Mouse (Mus musculus) hindbrain, embryonic 14.5 days (tissue): Measurements from ENCODE around the gene Ldhb. TPM values are rescaled to one million over a fixed set of nuclear protein-coding genes. Genes with fewer than 3 reads are reported as not detected.
"Not testable (repeated sequence)": the region's sequence is repeated elsewhere in the genome, so short reads cannot be mapped to it uniquely, and the experiment has no call there.

Source experiments
- ATAC-seq: fragments of 200-750 bp; cut with Nextera tagmentation; 2 replicates; pipeline ENCODE4 v1.8.0; 2017; ENCODE audit warnings: moderate number of reproducible peaks, mild to moderate bottlenecking, moderate TSS enrichment, moderate library complexity; ENCODE audit not compliant: low FRiP score
- DNase-seq: peaks from one replicate; pipeline ENCODE4 v3.0.0-alpha.2; 2015; ENCODE audit warnings: low spot score
- H3K27ac ChIP-seq: fragments of 300-500 bp; sonication (generic); 2 replicates; pipeline ENCODE4 v1.5.1; 2014; ENCODE audit warnings: mild to moderate bottlenecking, moderate library complexity
- H3K27me3 ChIP-seq: fragments of 300-500 bp; sonication (generic); 2 replicates; pipeline ENCODE4 v1.6.1; 2014; ENCODE audit warnings: mild to moderate bottlenecking, low read length, mixed read lengths; ENCODE audit not compliant: control insufficient read depth, insufficient read depth
- H3K36me3 ChIP-seq: fragments of 300-500 bp; sonication (generic); replicated peaks from 2 replicates; pipeline ENCODE4 v1.6.1; 2014; ENCODE audit not compliant: control insufficient read depth, insufficient read depth
- H3K4me1 ChIP-seq: fragments of 300-500 bp; sonication (generic); replicated peaks from 2 replicates; pipeline ENCODE4 v1.6.1; 2014; ENCODE audit warnings: antibody characterized with exemption, low read length, mixed read lengths; ENCODE audit not compliant: control insufficient read depth, insufficient read depth
- H3K4me2 ChIP-seq: fragments of 300-500 bp; sonication (generic); replicated peaks from 2 replicates; pipeline ENCODE4 v1.6.1; 2014; ENCODE audit warnings: mild to moderate bottlenecking, moderate library complexity
- H3K4me3 ChIP-seq: fragments of 300-500 bp; sonication (generic); replicated peaks from 2 replicates; pipeline ENCODE4 v1.5.1; 2014; ENCODE audit warnings: mild to moderate bottlenecking, low read length
- H3K9ac ChIP-seq: fragments of 300-500 bp; sonication (generic); 2 replicates; pipeline ENCODE4 v1.6.1; 2014
- H3K9me3 ChIP-seq: fragments of 300-500 bp; sonication (generic); 2 replicates; pipeline ENCODE4 v1.6.1; 2016; ENCODE audit warnings: low read length; ENCODE audit not compliant: control insufficient read depth
- WGBS: fragments of 180-500 bp; shearing (Covaris S2); extraction: QIAGEN DNeasy Blood & Tissue Kit; methylation state at CpG from one replicate; pipeline ENCODE4 v1.1.7; 2014; 5-methylcytosine and 5-hydroxymethylcytosine counted together
- polyA plus RNA-seq: library from polyadenylated mRNA; unstranded; fragments of >200 nt; fragmentation: Nextera tagmentation; extraction: Ambion mirVana; gene quantifications from 2 replicates; pipeline ENCODE4 v1.2.1, GENCODE M21; 2014

Ldhb gene
- polyA plus RNA-seq, 1 experiment from 2014 or later = 499 TPM

DNA sequence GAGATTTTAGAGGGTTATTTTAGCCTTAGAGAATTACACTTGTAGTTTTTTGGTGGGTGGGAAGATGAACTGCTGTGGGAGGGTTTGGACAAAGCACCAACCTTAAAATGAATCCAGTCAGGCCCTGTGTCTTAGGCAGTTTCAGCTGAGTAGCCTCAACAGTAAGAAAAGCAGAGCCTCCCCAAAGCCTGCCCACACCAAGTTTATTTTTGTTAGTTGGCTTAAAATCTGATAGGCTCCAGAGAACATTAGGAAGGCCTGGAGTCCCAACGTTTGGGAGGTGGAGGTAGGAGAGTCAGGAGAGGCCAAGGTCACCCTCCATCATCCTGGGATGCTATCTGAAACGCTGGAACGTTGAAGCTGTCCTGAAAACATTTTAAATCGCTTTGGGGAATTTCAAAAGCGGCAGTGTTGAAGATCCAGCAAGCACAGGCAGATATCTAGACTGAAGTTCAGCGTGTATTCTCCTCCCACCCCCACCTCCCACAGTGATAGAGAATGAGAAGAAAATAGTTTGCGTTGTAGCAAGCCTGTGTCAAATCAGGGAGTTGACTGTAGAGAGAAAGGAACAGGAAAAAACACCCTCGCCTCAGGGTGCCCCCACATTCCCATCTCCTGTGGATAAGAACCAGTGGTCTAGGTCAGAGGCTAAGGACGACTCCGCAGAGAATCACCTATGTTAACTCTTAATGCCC, 1.3 kb downstream of the Ldhb start:
- no peak overlapping the region for H3K27ac ChIP-seq
- DNase-seq = no peak
- ATAC-seq = no peak
- peak overlapping the region; percentile 93 for H3K4me2 ChIP-seq
- 8% methylated on average over 10 of the region's 10 CpGs for WGBS
- peaks cover 14% of the 10 kb centered on the region for H3K36me3 ChIP-seq
- H3K27me3 ChIP-seq = 0 out of 2 replicates have a peak, but pooled peaks cover 14% of the 10 kb centered on the region
- peak overlapping the region; percentile 59 for H3K4me3 ChIP-seq
- peak overlapping the region; percentile 74 for H3K9ac ChIP-seq
- H3K4me1 ChIP-seq = peaks cover 20% of the 10 kb centered on the region
- H3K9me3 ChIP-seq = no peaks in the 10 kb centered on the region

DNA sequence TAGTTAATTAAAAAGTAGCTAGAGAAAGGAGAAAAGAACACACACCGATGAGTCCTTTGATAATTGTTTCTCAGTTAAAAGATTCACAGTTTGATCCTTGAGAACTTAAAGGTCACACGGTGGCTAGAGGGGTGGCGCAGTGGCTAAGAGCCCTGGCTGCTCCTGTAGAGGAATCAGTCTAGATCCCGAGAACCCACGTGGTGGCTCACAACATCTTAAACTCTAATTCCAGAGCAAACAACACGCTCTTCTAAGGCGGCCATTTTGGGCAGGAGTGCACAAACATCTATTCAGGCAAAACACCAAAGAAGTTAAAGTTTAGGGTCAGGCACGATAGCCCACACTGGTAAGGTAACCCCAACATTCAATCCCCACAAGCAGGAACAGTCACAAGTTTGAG, 4.2 kb downstream of the Ldhb start:
- WGBS = 79% methylated on average over 8 of the region's 8 CpGs
- no peaks in the 10 kb centered on the region for H3K9me3 ChIP-seq
- H3K9ac ChIP-seq = no peak overlapping the region
- DNase-seq (no peak), ATAC-seq (no peak)
- H3K27me3 ChIP-seq = no peaks in the 10 kb centered on the region
- H3K36me3 ChIP-seq = peaks cover 37% of the 10 kb centered on the region
- H3K4me3 ChIP-seq = no peak overlapping the region
- 0 out of 2 replicates have a peak overlapping the region, but pooled peaks have one; percentile 10 for H3K4me2 ChIP-seq
- H3K4me1 ChIP-seq = peaks cover 20% of the 10 kb centered on the region
- H3K27ac ChIP-seq = no peak overlapping the region

DNA sequence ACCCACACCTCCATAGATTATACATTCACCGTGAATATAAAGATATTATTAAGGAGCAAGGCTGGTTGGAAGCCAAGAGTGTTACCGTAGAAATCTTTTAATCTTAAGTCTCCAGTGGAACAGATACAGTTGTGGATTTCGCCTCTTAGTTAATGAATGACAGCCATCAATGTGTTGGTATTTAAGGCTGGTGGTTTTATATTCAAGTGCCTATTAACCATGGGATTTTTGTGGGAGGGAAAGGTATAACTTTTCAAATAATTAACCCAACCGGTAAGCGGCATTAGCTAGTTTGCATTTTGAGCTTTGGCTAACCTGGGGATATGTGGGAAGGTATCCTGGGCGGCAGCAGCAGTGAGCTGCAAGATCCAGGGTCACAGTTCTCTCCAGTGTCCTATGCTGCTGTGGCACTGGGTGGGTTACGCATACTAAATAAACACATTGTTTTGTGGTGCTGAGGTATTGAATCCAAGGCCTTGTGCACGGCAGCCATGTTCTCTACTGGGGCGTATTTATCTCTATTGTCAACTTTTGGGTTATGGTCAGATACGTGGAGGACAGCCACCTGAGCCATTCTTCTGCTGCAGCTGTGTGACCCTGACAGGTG, 5.1 kb downstream of the Ldhb start:
- DNase-seq (no peak), ATAC-seq (no peak)
- no peaks in the 10 kb centered on the region for H3K9me3 ChIP-seq
- 88% methylated on average over 10 of the region's 10 CpGs for WGBS
- H3K4me1 ChIP-seq = peaks cover 15% of the 10 kb centered on the region
- H3K9ac ChIP-seq = no peak overlapping the region
- H3K27me3 ChIP-seq = no peaks in the 10 kb centered on the region
- H3K27ac ChIP-seq = no peak overlapping the region
- H3K36me3 ChIP-seq = peaks cover 47% of the 10 kb centered on the region
- H3K4me2 ChIP-seq = no peak overlapping the region
- no peak overlapping the region for H3K4me3 ChIP-seq

DNA sequence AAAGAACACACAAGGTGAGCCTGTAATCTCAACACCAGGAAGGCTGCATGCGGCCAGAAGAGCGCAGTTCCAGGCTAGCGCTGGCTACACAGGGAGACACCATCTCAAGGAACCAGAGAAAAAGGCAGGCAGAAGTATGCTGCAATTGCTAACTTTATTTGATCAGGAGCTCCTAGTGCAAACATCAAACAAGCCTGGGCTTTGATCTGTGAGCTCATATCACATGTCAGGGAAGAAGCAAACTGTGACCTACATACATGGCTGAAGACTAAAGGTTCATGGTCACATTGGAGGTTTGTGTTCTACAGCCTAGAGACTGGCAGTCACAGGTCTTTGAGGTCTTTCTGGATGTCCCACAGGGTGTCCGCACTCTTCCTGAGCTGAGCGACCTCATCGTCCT, 17.6 kb downstream of the Ldhb start:
- H3K27me3 ChIP-seq, ATAC-seq, H3K4me1 ChIP-seq, DNase-seq, H3K9me3 ChIP-seq, H3K9ac ChIP-seq, H3K4me3 ChIP-seq, H3K4me2 ChIP-seq, H3K27ac ChIP-seq: not testable (repeated sequence)
- WGBS = 94% methylated on average over 6 of the region's 6 CpGs
- H3K36me3 ChIP-seq = peaks cover 84% of the 10 kb centered on the region

DNA sequence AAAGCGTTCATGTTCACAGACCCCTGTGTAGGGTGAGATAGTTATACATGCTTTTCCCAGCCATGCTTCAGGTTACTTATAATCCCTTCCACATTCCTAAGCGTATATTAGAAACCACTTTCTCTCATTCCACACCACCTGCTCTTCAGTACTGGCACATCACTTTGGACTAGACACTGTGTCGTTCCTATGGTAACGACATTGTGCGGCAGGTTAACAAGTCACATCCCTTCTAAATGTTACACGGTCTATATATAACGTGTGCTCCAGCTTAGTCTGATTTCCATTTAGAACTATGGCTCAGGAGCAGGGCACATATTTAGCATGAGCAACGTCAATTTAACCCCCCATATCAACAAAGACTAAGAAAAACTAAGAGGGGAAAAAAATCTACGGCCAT, 20.1 kb downstream of the Ldhb start:
- no peak overlapping the region for H3K27ac ChIP-seq
- WGBS = 89% methylated on average over 9 of the region's 9 CpGs
- no peaks in the 10 kb centered on the region for H3K27me3 ChIP-seq
- no peak overlapping the region for H3K9ac ChIP-seq
- no peak for DNase-seq
- H3K36me3 ChIP-seq = peaks cover 69% of the 10 kb centered on the region
- H3K4me3 ChIP-seq = no peak overlapping the region
- H3K4me2 ChIP-seq = no peak overlapping the region
- no peaks in the 10 kb centered on the region for H3K4me1 ChIP-seq
- H3K9me3 ChIP-seq = peaks cover 10% of the 10 kb centered on the region; the same call in 1 of the 2 replicates
- no peak for ATAC-seq

DNA sequence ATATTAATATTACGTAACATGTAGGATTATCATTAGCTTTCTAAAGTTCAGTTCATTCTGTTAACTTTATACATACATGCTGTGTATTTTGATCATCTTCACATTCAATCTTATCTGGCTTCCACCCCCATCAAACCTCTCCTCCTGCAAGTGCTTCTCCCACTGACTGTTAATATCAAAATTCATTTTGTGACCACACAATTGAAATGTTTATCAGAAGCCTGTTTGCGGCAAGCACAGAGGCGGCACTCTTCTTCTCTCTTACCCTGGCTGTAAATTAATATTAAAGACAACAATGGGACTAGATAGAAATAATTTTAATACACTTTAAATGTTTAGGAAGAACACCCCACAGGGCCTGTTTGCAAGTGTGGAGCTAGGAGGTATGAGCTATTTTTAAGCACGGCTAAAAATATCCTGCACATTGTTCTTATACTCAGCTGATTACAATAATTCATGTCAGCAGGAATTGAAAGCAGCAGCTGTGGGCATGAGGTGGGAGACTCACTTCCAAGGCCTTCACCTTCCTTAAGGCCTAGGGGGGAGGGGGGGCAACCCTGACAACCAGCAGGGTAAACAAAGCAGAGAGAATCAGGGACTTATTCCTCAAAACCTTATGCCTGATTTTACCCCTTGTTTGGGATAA, 22.2 kb downstream of the Ldhb start:
- Histone ChIP-seq H3K36me3 (peaks cover 50% of the 10 kb centered on the region), H3K4me1 (no peaks in the 10 kb centered on the region), H3K27me3 (no peaks in the 10 kb centered on the region), H3K4me2 (no peak overlapping the region), H3K27ac (no peak overlapping the region), H3K9me3 (peaks cover 10% of the 10 kb centered on the region; the same call in 1 of the 2 replicates), H3K4me3 (no peak overlapping the region), H3K9ac (no peak overlapping the region)
- ATAC-seq (no peak), DNase-seq (no peak)
- 89% methylated on average over 4 of the region's 4 CpGs for WGBS

DNA sequence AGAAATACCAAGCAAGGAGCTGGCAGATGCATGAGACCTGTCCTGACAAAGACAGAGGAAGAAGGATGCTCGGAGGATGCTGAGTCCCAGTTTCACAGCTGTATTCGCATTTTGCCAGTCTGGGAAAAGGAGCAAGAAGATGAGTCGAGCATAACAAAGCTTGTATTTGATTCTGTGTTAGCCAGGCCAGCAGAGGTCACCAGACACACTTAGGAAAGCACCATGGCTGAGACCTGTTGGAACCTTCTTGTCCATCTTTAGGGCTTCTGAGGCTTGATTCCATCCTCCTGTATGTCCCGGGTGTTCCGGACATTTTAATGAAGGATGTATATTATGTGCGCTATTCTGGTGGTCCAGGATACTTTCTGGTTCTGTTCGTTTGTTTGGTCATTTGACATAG, 30.5 kb downstream of the Ldhb start:
- Histone ChIP-seq H3K36me3 (no peaks in the 10 kb centered on the region), H3K4me2 (no peak overlapping the region), H3K9ac (no peak overlapping the region), H3K4me3 (no peak overlapping the region), H3K27ac (no peak overlapping the region), H3K27me3 (no peaks in the 10 kb centered on the region), H3K9me3 (no peaks in the 10 kb centered on the region), H3K4me1 (no peaks in the 10 kb centered on the region)
- no peak for ATAC-seq
- DNase-seq = no peak
- 83% methylated on average over 7 of the region's 7 CpGs for WGBS

DNA sequence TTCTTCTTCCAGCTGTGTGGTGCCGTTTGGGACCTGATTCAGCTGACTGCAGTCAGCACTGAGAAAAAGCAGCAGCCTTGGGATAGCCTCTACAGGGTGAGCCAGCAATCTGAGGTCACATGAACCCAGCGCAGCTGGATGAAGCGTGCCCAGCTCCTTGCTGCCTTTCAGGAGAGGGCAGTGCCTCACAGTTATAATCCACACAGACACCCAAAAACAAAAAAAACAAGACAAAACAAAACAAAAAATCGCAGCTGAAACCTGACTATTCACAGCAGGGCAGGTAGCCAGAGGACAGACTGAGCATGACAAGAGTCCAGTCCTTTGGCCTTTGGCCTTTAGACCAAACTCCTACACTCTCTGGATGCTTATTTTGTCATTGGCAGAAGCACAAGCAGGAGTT, 35.0 kb downstream of the Ldhb start, which contains the start of gene Gys2:
TSS of gene Gys2 (minus strand) at position 309 of the 403 bp plus-strand sequence.
- no peaks in the 10 kb centered on the region for H3K27me3 ChIP-seq
- no peak within 1 kb of the TSS for H3K4me2 ChIP-seq
- H3K9ac ChIP-seq = no peak within 1 kb of the TSS
- DNase-seq = no peak
- ATAC-seq = no peak
- H3K9me3 ChIP-seq = no peaks in the 10 kb centered on the region
- H3K4me1 ChIP-seq = no peaks in the 10 kb centered on the region
- H3K4me3 ChIP-seq = no peak within 1 kb of the TSS
- H3K27ac ChIP-seq = no peak within 1 kb of the TSS
- 62% methylated on average over 4 of the region's 4 CpGs for WGBS
- H3K36me3 ChIP-seq = no peaks in the 10 kb centered on the region

DNA sequence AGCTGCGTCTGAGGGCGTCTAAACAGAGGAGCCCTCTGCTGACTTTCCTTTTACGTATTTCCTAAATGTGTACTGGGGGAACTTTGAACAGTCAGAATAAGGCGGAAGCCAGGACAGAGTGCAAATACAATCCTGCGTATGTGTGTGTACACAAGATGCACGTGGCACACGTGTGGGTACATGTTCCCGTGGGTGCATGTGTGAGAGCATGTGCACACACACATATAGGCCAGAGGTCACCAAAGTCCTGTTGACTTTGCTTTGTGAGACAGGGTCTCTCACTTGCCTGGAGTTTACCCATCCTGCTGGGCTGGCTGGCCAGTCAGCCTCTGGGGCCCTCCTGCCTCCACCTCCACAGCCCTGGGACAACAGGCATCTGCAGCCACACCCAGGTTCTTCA, 36.6 kb downstream of the Ldhb start:
- H3K4me2 ChIP-seq = no peak overlapping the region
- no peaks in the 10 kb centered on the region for H3K9me3 ChIP-seq
- no peak overlapping the region for H3K9ac ChIP-seq
- H3K36me3 ChIP-seq = no peaks in the 10 kb centered on the region
- no peaks in the 10 kb centered on the region for H3K4me1 ChIP-seq
- H3K4me3 ChIP-seq = no peak overlapping the region
- DNase-seq (no peak), ATAC-seq (no peak)
- 92% methylated on average over 8 of the region's 8 CpGs for WGBS
- no peak overlapping the region for H3K27ac ChIP-seq
- no peaks in the 10 kb centered on the region for H3K27me3 ChIP-seq
